Mouse (Mus musculus) layer of hippocampus, adult 11-12 months (tissue): Measurements from ENCODE around the gene Ptbp3.
A peak's percentile ranks its signal among the peaks of the same experiment; 100 is the strongest.

Experiments
- DNase-seq: peaks from one replicate; pipeline ENCODE4 v3.0.0; 2022; ENCODE audit warnings: low spot score

Gene Ptbp3

GRCm38 (mm10) chr4:59555177-59555576, 6.0 kb upstream of the Ptbp3 start:
- no peak for DNase-seq

DNA sequence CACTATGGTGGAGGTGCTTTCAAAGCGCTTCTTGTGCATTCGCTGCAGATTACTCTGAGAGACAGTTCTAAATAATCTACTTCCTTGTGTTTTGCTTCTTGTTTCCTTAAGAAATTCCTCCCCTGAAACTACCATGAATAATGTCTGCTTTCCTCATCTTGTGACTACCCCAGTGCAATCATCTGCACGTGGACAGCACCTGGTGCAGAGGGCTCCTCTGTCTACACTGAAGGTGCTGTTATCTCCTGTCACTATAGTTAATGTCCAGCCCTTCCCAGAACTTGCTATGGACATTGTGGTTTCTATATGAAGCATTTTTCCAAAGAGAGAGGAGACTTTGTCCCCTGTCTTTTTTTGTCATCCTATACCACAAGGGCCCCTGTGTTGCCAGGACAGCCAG, 4.4 kb upstream of the Ptbp3 start:
- DNase-seq: no peak

DNA sequence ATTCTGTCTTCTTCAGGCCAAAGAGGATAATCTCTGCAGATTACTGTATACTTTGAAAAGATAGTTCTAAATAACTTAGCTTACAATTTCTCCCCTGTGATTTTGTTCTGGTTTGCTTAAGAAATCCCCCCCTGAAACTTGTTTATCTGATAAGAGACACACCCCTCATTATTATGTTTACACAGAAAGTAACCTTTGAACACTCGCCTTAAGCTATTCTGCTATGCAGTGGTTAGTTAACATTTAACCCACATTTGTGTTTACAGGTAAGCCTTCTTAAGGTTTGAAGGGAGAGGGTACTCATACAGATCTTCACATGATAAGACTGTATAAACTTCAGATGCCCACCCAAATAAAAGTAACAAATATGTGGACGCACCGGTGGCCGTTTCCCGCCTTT, 3.7 kb upstream of the Ptbp3 start:
- no peak for DNase-seq

DNA sequence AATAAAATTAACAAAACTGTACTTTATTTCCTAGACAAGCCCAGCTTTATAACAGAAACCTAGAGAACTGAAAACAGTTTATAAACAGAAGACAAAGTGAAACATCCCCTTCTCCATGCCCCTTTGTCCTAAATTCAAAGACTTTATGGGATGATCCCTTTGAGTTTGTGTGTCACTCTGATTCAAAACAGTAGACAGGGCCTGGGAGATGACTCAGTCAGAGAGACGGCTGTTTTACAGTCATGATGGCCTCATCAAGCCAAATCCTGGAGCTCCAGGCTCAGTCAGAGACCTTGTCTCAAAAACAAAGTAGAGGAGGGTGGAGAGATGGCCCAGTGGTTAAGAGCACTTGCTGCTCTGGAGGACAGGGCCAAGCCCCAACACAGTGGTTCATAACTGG, 2.7 kb upstream of the Ptbp3 start:
- no peak for DNase-seq

- no peak for DNase-seq
Measured at GRCm38 (mm10) chr4:59549977-59550560, 905 bp upstream of the Ptbp3 start.

DNA sequence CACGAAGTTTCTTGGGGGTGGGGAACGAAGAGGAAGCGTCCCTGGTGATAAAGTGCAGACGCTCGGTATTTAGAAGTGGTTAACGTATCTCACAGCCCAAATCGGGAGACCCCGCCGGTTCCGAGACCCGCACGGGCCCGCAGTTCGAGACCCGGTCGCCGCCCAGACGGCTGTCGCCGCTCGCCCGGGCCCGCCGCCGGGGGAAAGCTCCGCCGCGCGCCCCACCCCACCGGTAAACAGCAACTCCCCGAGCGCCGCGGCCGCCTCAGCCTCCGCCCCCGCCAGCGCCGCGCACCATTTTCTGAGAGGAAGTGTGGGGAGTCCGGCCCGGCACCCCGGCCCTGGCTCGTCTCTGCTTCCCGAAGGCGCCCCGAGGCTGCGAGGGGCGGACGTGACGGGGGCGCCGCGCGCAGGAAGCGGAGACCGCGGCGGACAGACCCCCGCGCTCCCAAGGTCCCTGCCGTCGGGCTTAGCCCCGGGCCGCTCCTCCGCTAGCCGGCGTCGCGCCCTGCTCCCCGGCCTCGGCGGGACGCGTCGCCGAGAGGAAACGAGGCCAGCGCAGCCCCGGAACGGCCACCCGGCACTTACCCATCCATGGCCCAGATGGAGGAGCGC, 497 bp downstream of the Ptbp3 start:
- peak; percentile 66 for DNase-seq

GRCm38 (mm10) chr4:59548011-59548559, 1.1 kb downstream of the Ptbp3 start:
- DNase-seq: no peak

GRCm38 (mm10) chr4:59547136-59547889, 1.9 kb downstream of the Ptbp3 start:
- DNase-seq: no peak

- no peak for DNase-seq
Measured at GRCm38 (mm10) chr4:59546285-59547071, 2.7 kb downstream of the Ptbp3 start.

GRCm38 (mm10) chr4:59544654-59545053, 4.5 kb downstream of the Ptbp3 start:
- DNase-seq: no peak

- no peak for DNase-seq
Measured at GRCm38 (mm10) chr4:59543006-59543405, 6.2 kb downstream of the Ptbp3 start.

- no peak for DNase-seq
Measured at GRCm38 (mm10) chr4:59536281-59536680, 12.9 kb downstream of the Ptbp3 start.

DNA sequence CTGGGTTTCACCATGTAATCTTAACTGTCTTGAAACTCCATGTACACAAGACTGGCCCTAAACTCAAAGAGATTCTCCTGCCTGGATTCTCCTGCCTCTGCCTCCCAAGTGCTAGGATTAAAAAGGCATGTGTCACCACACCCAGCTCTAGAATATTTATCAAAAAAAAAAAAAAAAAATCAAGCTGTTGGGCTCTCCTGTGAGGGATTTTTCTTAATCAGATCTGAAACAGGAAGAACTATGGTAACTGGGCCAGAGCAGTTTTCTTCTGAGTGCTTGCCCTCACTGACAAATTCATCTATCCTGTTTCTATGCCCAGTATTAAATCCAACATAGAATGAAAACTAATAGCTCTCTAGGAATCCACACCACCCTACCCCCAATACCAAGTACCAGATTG, 13.5 kb downstream of the Ptbp3 start:
- DNase-seq: no peak

GRCm38 (mm10) chr4:59533268-59533667, 15.9 kb downstream of the Ptbp3 start:
- no peak for DNase-seq

DNA sequence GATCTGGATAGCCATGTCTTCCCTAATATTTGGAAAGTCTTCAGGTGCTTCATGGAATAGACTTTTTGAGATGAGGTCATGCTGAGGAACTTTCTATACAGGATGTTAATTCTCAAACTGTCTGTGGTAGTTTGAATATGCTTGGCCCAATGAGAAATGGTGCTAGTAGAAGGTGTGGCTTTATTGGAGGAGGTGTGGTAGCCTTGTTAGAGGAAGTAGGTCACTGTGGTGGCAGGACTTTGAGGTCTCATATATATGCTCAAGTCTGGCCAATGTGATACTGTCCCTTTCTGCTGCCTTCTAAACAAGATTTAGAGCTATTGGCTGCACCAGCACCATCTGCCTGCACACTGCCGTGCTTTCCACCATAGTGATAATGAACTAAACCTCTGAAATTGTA, 18.0 kb downstream of the Ptbp3 start:
- no peak for DNase-seq

- no peak for DNase-seq
Measured at GRCm38 (mm10) chr4:59527470-59527869, 21.7 kb downstream of the Ptbp3 start.

DNA sequence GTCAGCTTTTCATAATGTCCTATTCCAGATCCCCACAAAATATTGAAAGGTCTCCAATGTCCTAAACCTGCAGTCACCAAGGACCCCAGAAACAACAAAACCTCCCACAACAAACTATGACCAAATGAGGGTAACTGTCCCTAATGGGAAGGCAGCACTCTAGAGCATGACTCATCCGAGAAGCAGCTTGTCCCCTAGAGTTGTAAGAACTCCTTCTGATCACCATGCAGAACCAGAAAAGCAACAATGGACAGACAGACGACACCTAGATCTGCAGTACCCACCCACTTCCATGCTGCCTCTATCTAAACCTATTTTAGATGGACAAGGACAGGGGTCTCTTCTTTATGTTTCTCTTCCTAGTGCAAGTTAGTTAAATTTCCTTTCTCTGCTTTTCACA, 22.4 kb downstream of the Ptbp3 start:
- DNase-seq: no peak

GRCm38 (mm10) chr4:59524875-59525274, 24.3 kb downstream of the Ptbp3 start:
- no peak for DNase-seq

DNA sequence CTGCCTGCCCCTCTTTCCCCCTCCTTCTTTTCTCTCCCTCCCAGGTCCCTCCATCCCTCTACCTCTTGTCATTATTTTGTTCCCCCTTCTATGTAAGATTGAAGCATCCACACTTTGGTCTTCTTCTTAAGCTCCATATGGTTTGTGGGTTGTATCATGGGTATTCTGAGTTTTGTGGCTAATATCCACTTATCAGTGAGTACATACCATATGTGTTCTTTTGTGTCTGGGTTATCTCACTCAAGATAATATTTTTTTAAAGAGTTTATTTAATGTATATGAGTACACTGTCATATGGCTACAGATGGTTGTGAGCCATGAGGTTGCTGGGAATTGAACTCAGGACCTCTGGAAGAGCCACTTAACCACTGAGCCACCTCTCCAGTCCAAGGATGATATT, 38.8 kb downstream of the Ptbp3 start:
- DNase-seq: no peak

GRCm38 (mm10) chr4:59509558-59509957, 39.6 kb downstream of the Ptbp3 start:
- no peak for DNase-seq

- DNase-seq: no peak
Measured at GRCm38 (mm10) chr4:59507766-59508165, 41.4 kb downstream of the Ptbp3 start.

GRCm38 (mm10) chr4:59506704-59507103, 42.5 kb downstream of the Ptbp3 start:
- DNase-seq: no peak
